Mouse (Mus musculus) neural tube, embryonic 11.5 days (tissue): Measurements from ENCODE around the gene Mpl. TPM values are rescaled to one million over a fixed set of nuclear protein-coding genes. Genes with fewer than 3 reads are reported as not detected.

ENCODE experiments used
- ATAC-seq: fragments of 200-750 bp; cut with Nextera tagmentation; 2 replicates; pipeline ENCODE4 v1.8.0; 2017; ENCODE audit warnings: moderate number of reproducible peaks, mild to moderate bottlenecking, moderate TSS enrichment, moderate library complexity; ENCODE audit not compliant: insufficient read depth, low FRiP score, low TSS enrichment
- DNase-seq: peaks from one replicate; pipeline ENCODE4 v3.0.0-alpha.2; 2015; ENCODE audit warnings: low spot score
- H3K27ac ChIP-seq: fragments of 300-500 bp; sonication (generic); 2 replicates; pipeline ENCODE4 v1.5.1; 2014; ENCODE audit warnings: low read depth, mild to moderate bottlenecking, low read length
- H3K27me3 ChIP-seq: fragments of 300-500 bp; sonication (generic); 2 replicates; pipeline ENCODE4 v1.6.1; 2014; ENCODE audit warnings: mild to moderate bottlenecking, low read length, mixed read lengths; ENCODE audit not compliant: control insufficient read depth, insufficient read depth
- H3K36me3 ChIP-seq: fragments of 300-500 bp; sonication (generic); 2 replicates; pipeline ENCODE4 v1.6.1; 2014; ENCODE audit warnings: mild to moderate bottlenecking, low read length, moderate library complexity, mixed read lengths; ENCODE audit not compliant: control insufficient read depth, insufficient read depth
- H3K4me1 ChIP-seq: fragments of 300-500 bp; sonication (generic); 2 replicates; pipeline ENCODE4 v1.6.1; 2014; ENCODE audit warnings: low read length, mixed read lengths; ENCODE audit not compliant: control insufficient read depth, insufficient read depth
- H3K4me2 ChIP-seq: fragments of 300-500 bp; sonication (generic); 2 replicates; pipeline ENCODE4 v1.6.1; 2014; ENCODE audit warnings: low read depth, mild to moderate bottlenecking, moderate library complexity
- H3K4me3 ChIP-seq: fragments of 300-500 bp; sonication (generic); 2 replicates; pipeline ENCODE4 v1.5.1; 2014; ENCODE audit warnings: low read depth, low read length
- H3K9ac ChIP-seq: fragments of 300-500 bp; sonication (generic); 2 replicates; pipeline ENCODE4 v1.6.1; 2014; ENCODE audit warnings: mild to moderate bottlenecking, low read length
- H3K9me3 ChIP-seq: fragments of 300-500 bp; sonication (generic); 2 replicates; pipeline ENCODE4 v1.6.1; 2016; ENCODE audit warnings: low read length; ENCODE audit not compliant: control insufficient read depth
- WGBS: fragments of 180-500 bp; shearing (Covaris S2); extraction: QIAGEN DNeasy Blood & Tissue Kit; methylation state at CpG from one replicate; pipeline ENCODE4 v1.1.7; 2014; 5-methylcytosine and 5-hydroxymethylcytosine counted together
- polyA plus RNA-seq: library from polyadenylated mRNA; unstranded; fragments of >200 nt; fragmentation: Nextera tagmentation; extraction: Ambion mirVana; gene quantifications from 2 replicates; pipeline ENCODE4 v1.2.1, GENCODE M21; 2014

Mpl gene
- polyA plus RNA-seq, 1 experiment from 2014 or later, result 2.1 TPM

- WGBS, result 92% methylated on average over 5 of the region's 5 CpGs
- Histone ChIP-seq H3K36me3 (peaks cover 24% of the 10 kb centered on the region), H3K27me3 (no peaks in the 10 kb centered on the region), H3K4me1 (no peaks in the 10 kb centered on the region), H3K9ac (no peak overlapping the region), H3K27ac (no peak overlapping the region), H3K9me3 (no peaks in the 10 kb centered on the region), H3K4me3 (no peak overlapping the region), H3K4me2 (no peak overlapping the region)
- ATAC-seq, result no peak
- DNase-seq, result no peak
Measured at GRCm38 (mm10) chr4:118416329-118416728, 41.0 kb downstream of the Mpl start.

GRCm38 (mm10) chr4:118415779-118416178 is 41.5 kb downstream of the Mpl start:
- Histone ChIP-seq H3K27me3 (no peaks in the 10 kb centered on the region), H3K9me3 (no peaks in the 10 kb centered on the region), H3K4me1 (no peaks in the 10 kb centered on the region), H3K36me3 (peaks cover 24% of the 10 kb centered on the region), H3K9ac (no peak overlapping the region), H3K4me3 (no peak overlapping the region), H3K27ac (no peak overlapping the region), H3K4me2 (no peak overlapping the region)
- ATAC-seq, result no peak
- 90% methylated on average over 2 of the region's 2 CpGs for WGBS
- no peak for DNase-seq

DNA sequence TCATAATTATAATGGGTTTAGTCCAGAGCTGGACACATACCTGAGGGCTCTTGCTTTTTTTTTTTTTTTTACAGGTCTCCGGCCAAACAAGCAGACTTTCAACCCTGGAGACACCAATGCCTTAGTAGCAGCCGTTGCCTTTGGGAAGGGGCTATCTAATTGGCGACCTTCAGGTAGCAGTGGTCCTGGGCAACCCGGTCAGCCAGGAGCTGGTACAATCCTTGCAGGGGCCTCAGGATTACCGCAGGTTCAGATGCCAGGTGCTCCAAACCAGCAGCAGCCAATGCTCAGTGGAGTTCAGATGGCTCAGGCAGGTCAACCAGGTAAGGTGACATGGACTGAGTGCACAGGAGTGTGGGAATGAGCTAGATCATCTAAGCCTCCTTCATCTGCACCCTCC is 43.8 kb downstream of the Mpl start:
- DNase-seq (no peak), ATAC-seq (no peak)
- Histone ChIP-seq H3K4me1 (peaks cover 4% of the 10 kb centered on the region), H3K9ac (no peak overlapping the region), H3K4me2 (no peak overlapping the region), H3K9me3 (no peaks in the 10 kb centered on the region), H3K27me3 (no peaks in the 10 kb centered on the region), H3K4me3 (no peak overlapping the region), H3K27ac (no peak overlapping the region), H3K36me3 (peaks cover 24% of the 10 kb centered on the region)
- 94% methylated on average over 5 of the region's 5 CpGs for WGBS

DNA sequence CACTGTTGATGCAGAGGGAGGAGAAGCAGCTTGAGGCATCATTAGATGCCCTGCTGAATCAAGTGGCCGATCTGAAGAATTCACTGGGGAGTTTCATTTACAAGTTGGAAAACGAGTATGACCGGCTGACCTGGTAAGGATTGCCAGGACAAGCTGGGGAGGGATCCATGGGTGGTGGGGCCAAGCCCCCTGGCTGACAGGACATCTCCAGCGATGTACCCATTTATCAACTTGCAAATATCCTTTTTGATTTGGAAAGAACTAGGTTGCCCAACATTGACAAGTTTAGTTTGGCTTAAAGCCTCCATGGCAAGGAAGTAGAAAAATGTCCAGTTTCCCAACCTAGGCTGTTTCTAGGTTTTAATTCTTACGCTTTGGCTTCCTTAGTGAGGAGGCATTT is 46.4 kb downstream of the Mpl start:
- no peak for DNase-seq
- Histone ChIP-seq H3K4me2 (no peak overlapping the region), H3K27me3 (no peaks in the 10 kb centered on the region), H3K9ac (no peak overlapping the region), H3K9me3 (no peaks in the 10 kb centered on the region), H3K4me1 (peaks cover 9% of the 10 kb centered on the region), H3K4me3 (no peak overlapping the region), H3K27ac (no peak overlapping the region), H3K36me3 (peaks cover 16% of the 10 kb centered on the region)
- ATAC-seq, result no peak
- 96% methylated on average over 5 of the region's 5 CpGs for WGBS

DNA sequence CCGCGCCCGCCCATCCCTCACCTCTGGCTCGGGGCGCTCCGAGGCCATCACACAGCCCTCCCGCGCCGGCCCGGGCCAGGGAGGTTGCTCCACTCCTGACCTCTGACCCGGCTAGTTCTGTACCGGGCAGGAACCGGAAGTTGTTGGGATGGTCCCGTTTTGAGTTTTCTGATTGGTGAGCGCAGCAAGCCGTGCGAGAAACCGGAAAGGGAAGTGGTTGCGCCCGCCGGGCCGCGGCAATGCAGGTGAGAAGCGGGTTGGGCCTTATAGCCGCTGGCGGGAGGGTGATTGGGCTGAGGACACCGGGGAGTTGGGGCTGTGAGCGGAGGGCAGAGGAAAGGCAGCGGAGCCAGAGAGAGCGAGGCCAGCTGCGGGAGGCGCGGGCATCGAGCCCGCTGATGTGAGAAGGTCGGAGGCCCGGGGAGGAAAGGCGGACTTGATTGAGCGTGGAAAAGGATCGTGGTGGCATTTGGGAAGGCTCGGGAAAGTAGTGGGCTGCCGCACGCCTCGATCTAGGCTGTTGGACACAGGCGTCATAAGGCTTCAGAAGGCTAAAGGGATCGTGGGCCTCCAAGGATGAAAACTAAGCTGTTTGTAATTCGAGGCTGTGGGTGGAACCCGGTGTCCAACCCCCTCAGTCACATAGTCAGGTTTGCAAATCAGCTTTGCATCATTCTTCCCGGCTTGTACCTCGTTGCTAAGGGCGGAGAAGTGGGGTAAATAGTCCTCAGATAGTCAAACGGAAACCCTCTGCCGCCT is 48.0 kb downstream of the Mpl start, which contains the start of the genes Szt2 and Med8:
Gene Szt2, minus strand, starts transcription at position 132 of the 759 bp plus-strand sequence.
Gene Med8, plus strand, starts transcription at position 196 of the 759 bp plus-strand sequence.
- Histone ChIP-seq H3K27ac (no peak within 1 kb of the TSS; the same call in 1 of the 2 replicates), H3K4me1 (peaks cover 9% of the 10 kb centered on the region), H3K27me3 (no peaks in the 10 kb centered on the region), H3K9ac (peak within 1 kb of the TSS; percentile 77), H3K9me3 (no peaks in the 10 kb centered on the region), H3K36me3 (peaks cover 12% of the 10 kb centered on the region), H3K4me3 (peak within 1 kb of the TSS; percentile 81), H3K4me2 (peak within 1 kb of the TSS; percentile 89)
- WGBS, result under 1% methylated on average over 52 of the region's 53 CpGs
- DNase-seq (peak; percentile 89), ATAC-seq (peak; percentile 96)

DNA sequence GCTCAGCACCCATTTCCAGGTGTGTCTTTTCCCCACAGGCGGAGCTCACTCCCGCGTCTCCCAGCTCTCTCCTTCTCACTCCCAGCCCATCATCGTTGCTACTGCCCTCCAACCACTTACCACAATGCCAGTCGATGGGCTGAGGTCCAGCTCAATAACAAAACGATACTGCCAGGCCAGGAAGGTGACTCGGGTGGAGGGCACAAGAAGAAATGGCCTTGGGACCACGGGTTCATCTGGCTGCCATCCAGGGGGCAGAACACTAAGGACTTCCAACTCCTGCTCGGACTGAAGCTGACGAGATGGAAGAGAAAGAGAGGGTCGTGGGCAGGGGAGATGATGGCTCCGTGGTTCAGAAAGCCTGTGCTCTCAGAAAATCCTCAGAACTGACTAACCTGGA is 54.6 kb downstream of the Mpl start:
- Histone ChIP-seq H3K9ac (no peak overlapping the region), H3K4me3 (no peak overlapping the region), H3K4me2 (no peak overlapping the region), H3K9me3 (no peaks in the 10 kb centered on the region), H3K36me3 (peaks cover 11% of the 10 kb centered on the region), H3K27ac (no peak overlapping the region), H3K4me1 (no peaks in the 10 kb centered on the region), H3K27me3 (no peaks in the 10 kb centered on the region)
- WGBS, result 95% methylated on average over 12 of the region's 12 CpGs
- no peak for DNase-seq
- ATAC-seq, result no peak

DNA sequence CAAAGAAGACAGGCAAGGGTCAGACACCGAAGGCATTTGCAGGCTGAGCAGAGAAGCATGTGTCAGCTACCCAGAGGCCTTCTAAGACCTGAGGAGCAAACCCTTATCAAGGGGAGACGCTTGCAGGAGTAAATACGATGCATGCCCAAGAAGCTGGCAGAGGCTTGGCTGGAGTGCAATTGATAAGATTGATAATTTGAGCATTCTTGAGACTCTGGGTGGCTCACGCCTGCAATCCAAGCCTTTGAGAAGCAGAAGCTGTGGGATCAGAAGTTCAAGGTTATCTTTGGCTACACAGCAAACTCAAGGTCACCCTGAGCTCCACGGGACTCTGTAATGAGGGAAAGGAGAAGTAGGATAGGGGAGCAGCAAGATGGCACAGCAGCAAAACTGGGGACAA is 55.4 kb downstream of the Mpl start:
- Histone ChIP-seq H3K36me3 (peaks cover 11% of the 10 kb centered on the region), H3K9ac (no peak overlapping the region), H3K4me2 (no peak overlapping the region), H3K27ac (no peak overlapping the region), H3K4me1 (no peaks in the 10 kb centered on the region), H3K9me3 (no peaks in the 10 kb centered on the region), H3K4me3 (no peak overlapping the region), H3K27me3 (no peaks in the 10 kb centered on the region)
- DNase-seq (no peak), ATAC-seq (no peak)
- WGBS, result 92% methylated on average over 5 of the region's 5 CpGs

DNA sequence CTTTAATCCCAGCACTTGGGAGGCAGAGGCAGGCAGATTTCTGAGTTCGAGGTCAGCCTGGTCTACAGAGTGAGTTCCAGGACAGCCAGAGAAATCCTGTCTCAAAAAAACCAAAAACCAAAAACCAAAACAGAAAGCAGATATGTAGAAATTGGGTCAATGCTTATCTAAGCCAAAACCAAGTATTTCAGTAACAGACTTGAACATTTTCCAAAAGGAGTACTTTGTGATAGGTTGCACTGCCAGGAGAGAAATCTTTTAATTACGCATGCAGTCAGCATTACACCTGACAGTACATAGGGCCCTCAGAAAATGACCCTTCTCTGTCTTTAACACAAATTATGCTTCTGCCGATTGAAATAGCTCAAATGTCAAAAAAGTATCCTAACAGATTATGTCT is 55.9 kb downstream of the Mpl start:
- H3K4me1 ChIP-seq, result no peaks in the 10 kb centered on the region
- no peak overlapping the region for H3K27ac ChIP-seq
- peaks cover 11% of the 10 kb centered on the region for H3K36me3 ChIP-seq
- H3K9me3 ChIP-seq, result no peaks in the 10 kb centered on the region
- H3K27me3 ChIP-seq, result no peaks in the 10 kb centered on the region
- H3K4me3 ChIP-seq, result no peak overlapping the region
- DNase-seq (no peak), ATAC-seq (no peak)
- 95% methylated on average over 3 of the region's 3 CpGs for WGBS
- H3K4me2 ChIP-seq, result no peak overlapping the region
- no peak overlapping the region for H3K9ac ChIP-seq

DNA sequence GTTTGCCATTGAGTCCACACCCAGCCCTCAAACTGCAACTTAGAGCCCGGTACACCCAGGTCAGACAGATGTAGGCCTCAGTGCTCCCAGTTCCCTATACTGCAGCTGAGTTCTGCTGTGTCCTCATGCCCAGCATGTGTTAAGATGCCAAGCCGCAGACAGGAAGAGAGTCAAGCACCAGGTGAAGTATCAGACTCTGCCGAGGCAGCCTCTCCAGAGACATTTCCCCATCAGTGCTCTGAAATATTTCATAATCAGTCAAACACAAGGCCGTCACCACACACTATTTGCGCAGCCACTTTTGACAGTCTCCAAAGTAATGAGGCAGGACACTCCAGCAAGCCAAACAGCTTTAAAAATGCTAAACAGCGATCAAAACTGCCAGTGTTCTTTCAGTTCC is 58.9 kb downstream of the Mpl start:
- Histone ChIP-seq H3K36me3 (peaks cover 11% of the 10 kb centered on the region), H3K4me2 (no peak overlapping the region), H3K9ac (no peak overlapping the region), H3K9me3 (no peaks in the 10 kb centered on the region), H3K27me3 (no peaks in the 10 kb centered on the region), H3K4me3 (no peak overlapping the region), H3K27ac (no peak overlapping the region), H3K4me1 (no peaks in the 10 kb centered on the region)
- DNase-seq, result no peak
- 92% methylated on average over 6 of the region's 6 CpGs for WGBS
- no peak for ATAC-seq
